Mouse (Mus musculus) liver, adult (tissue): ENCODE results near the gene Krt23.

Source experiments
- GATA4 ChIP-seq: IDR thresholded peaks from 2 replicates; pipeline ENCODE4 v1.6.1; 2014; ENCODE audit warnings: mild to moderate bottlenecking, low read length; ENCODE audit not compliant: insufficient replicate concordance

Gene Krt23

DNA sequence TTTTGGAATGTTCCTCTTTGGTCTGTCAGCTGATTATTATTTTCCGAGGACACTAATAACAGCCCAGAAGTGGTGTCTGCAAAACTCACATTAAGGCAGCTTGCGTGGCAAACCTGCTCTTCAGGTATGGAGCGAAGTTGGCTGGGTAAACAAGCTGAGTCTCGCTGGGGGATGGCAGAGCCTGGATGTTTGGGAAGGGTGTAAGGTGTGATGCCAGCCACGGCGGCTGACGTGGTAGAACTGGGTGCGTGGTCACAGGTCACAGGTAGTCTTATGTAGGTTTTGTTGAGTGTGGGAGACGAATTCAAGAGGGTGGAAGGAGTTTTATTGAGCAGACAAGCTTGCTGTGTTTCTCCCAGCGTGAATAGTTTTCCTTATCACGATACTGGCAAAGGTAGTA, 24.4 kb downstream of the Krt23 start:
- no peak for TF ChIP-seq GATA4

DNA sequence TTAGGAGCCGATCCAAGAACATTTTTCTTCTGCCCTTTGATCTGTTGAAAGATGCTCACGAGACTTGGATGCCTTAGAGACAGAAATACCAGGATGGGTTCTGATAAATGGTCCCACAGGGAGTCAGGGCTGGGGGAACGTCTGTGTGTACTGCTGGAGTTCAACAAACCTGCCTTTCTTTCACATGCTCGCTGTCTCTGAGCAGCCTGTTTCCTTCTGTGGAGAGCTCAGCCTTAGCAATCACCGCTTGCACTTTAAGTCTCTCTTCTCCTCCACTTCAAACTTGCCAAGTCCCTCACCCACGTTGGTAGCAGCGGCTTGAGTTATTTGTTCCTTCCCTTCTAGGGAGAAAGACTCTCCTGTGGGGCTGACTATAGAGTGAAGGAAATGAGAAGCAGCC, 26.6 kb downstream of the Krt23 start:
- TF ChIP-seq GATA4 = no peak

DNA sequence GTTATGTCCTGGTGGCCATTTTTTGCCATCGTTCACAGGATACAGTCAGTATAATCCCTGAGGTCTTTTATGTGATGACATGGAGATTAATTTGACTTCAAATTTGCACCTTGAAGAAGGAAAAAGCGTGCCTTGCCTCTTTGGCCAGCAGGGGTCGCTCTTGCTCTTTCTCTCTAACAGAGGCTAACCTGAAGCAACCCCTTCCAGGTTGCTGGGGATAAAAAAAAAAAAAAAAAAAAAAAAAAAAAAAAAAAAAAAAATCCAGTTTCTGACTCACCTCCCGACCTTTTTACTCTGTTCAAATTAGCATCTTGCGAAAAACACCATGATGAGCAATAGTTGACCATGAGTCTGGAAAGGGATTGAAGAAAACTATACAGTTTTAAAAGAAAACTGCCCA, 28.1 kb downstream of the Krt23 start:
- TF ChIP-seq GATA4 = no peak

DNA sequence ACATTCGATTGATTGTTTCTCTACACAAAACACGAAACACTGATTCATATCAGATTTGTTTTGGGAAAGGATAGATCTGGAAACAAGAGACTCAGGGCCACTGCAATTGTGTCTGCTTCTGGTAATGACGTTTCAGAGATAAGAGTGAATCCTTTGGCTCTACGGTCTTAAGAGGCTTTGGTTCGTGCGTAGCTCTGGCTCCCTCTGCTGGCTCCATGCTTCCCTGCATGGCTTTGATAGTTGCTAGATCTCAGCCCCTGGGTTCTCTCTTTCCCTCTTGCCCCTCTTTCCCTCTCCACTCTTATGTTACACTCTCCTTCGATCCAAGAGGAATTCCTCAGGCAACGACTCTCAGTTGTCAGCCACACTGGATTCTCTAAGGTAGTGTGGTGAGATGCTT, 29.8 kb downstream of the Krt23 start:
- TF ChIP-seq GATA4 = peak; percentile 48; the same call in 1 of the 2 replicates

DNA sequence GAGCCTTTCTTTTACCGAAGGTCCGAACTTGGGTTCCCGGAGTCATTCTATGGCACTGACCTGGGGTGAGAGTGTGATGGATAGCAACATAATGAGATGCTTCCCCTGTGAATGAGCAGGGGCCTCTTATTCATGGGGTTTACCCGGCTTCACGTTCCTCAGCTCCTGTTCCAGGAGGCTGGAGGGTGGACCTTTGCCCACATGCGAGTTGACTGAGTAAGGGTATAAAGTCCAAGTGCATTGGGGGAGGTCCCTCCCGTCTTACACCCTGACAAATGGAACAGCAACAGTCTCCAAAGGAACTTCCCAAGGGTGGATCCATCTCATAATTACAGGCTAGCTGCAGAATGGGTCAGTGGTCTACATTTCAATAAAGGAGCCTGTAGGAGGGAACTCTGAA, 31.2 kb downstream of the Krt23 start:
- no peak for TF ChIP-seq GATA4

DNA sequence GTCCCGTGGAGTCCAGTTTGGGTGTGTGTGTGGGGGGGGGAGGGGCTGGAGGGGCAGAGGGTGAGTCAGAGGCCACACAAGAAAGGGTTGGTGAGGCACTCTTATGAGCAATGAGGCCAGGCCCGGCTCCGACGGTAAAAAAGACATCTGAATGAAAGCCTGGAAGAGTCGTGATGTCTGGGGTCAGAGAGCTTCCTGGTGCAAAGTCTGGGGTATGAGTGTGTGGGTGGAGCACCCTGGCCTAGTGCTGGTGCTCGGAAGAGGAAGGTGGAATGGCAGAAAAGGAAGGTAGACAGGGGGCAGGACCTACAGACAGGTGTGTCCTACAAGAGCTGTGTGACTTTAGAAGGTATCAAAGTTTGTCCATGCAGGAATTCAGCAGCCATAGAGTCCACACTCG, 34.0 kb downstream of the Krt23 start:
- no peak for TF ChIP-seq GATA4

DNA sequence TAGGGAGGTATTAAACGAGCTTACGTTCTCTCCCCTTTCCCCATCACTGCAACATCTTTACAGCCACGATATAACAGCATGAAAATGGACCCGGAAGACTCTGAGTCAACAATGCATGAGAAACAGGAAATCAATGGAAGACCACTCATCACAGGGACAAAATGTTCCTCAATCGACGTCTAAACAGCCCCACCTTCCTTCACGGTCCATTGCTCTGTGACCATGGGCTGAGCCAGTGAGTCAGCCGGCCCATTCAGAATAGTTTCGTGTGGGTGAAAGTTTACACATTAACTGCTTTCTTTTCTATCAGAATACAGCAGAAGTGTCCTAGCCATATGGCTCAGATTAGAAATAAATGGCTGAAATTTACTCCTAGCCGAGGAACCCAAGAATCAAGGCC, 38.2 kb downstream of the Krt23 start:
- no peak for TF ChIP-seq GATA4

DNA sequence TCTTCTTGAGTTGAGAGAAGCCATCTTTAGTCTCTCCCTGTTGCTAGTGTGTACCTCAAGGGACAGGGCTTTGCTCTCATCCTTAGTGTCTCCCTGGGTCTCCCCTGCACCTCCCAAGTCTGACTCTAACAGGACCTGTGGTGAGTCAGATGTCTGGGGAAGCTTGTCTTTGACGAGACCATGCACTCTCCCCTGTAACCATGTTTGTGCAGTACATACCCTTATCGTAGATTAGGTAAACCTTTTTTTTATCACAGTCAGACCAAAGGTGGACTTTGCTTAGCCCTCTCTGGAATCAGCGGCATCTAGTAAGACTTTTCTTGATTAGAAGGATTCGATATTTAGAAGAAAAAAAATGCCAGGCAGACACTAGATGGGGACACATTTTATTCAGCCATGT, 38.9 kb downstream of the Krt23 start:
- no peak for TF ChIP-seq GATA4

DNA sequence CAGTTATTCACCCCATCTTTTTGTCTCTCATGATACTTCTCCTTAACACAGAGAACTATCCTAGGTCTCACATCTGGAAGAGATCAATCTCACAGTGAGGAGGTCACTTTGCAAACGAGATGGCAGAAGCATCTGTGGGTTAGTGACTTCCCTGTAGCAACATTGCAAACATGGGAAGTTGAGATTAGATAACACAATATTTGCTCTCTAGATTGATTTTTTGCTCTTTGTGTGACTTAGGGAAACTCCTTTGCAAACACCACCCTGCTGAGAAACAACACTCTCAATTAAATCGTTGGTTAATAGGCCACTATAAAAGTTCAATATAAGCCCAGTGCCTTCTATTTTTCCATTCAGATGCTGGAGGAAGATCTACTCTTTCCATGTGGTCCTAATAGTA, 44.2 kb downstream of the Krt23 start:
- no peak for TF ChIP-seq GATA4

DNA sequence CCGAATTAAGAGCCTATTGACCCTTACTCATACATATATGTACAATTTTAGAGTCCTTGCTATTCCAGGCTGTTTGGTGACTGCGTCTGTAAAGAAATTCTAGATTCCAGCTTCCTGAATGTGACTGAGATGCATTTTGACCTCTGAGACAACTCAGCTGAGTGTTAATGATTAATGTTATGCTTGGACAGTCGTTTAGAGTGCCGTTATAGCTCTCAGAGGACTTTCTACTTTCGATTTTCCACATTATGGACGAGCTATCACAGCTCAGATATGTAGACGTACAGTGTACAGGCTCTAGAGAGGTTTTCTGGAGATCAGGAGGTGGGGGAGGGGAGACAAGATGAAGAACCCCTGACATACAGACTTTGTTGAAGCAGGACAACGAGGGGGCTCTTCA, 51.7 kb downstream of the Krt23 start:
- TF ChIP-seq GATA4 = no peak

DNA sequence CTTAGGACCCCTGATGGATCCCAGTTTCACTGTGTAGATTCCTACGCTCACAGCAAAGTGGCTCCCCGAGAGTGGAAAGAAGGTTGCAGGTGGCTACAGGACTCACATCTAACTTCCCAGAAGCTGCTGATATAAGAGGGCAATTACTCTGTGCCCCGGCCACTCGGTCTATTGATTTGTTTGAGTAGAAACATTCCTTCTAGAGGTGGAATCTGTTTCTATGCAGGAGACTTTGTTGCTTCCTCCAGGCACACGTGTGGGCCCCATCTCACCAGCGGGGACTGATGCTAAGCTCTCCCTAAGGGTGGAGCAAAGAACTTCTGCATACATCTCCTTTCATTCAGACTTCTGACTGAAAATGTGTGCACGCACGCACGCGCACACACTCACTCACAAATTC, 53.5 kb downstream of the Krt23 start:
- TF ChIP-seq GATA4 = no peak

DNA sequence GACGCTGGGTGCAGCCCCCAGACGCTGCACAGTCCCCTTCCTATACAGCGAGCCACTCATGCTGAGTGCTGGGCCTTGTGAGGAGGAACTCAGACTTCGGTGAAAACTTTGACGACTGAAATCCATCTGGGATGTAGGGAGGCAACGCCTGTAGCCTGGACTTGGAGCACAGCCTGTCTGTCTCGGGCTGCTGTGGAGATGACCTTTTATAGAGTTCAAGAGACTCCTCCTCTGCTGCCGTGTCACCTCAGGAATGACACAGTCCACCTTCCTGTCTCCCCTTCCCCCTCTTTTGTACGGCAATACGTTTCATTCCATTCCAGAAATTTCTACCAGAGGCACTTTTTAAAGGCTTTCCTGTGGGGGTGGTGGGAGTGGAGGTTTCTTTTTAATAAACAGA, 55.0 kb downstream of the Krt23 start, which contains the start of gene Krt20:
Krt20 (minus strand) TSS at position 179 of the 400 bp plus-strand sequence.
- TF ChIP-seq GATA4 = no peak

DNA sequence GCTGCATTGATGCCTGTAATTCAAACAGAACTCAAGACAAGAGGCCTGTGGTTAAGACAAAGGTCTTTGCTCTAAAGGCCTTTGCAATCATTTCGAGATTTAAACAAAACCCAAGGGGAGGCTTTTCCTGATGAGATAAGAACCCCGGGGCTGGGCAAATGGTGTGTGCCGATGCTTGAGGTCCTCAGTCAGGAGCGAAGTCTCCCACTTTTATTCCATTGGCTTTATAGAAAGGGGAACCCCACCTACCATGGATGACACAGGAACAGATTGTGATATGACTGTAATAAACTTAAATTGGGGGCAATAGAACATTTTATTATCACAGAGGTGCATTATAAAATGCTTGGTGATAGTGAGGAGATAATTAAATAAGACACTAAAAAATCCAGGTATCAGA, 56.3 kb downstream of the Krt23 start:
- TF ChIP-seq GATA4 = no peak

DNA sequence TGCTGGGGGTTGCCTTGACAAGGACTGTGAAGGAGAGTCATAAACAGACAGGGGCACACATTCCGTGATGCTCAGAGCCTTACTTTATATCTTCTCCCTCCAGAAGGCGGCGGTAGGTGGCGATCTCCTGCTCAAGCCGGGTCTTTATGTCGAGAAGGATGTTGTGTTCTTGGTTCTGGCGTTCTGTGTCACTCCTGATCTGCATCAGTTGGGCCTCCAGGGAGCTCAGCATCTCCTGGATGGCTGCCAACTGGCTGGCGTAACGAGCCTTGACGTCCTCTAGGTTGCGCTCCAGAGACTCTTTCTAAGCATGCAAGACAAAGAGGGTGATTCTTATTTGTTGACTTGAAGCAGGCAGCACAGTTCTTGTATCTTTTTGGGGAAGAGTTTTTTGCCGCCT, 62.3 kb downstream of the Krt23 start:
- no peak for TF ChIP-seq GATA4
